Mouse (Mus musculus): ENCODE data around the gene Rpl14.
"Not testable (repeated sequence)": the region's sequence is repeated elsewhere in the genome, so short reads cannot be mapped to it uniquely, and the experiment has no call there.

The Rpl14 gene

GRCm38 (mm10) chr9:120570741-120571592 is at the start of gene Rpl14:
Gene Rpl14, plus strand, starts transcription at chr9:120571444.
- DNase-seq = peak; percentile 95

- DNase-seq = no peak
Observed at GRCm38 (mm10) chr9:120527270-120527669, 44.0 kb upstream of the Rpl14 start.

GRCm38 (mm10) chr9:120527919-120528318 is 43.3 kb upstream of the Rpl14 start:
- DNase-seq = no peak

GRCm38 (mm10) chr9:120528815-120529510 is 42.3 kb upstream of the Rpl14 start:
- no peak for DNase-seq

- DNase-seq = no peak
Observed at GRCm38 (mm10) chr9:120530471-120530870, 40.8 kb upstream of the Rpl14 start.

- DNase-seq = no peak
Observed at GRCm38 (mm10) chr9:120532062-120532461, 39.2 kb upstream of the Rpl14 start.

GRCm38 (mm10) chr9:120532691-120533090 is 38.6 kb upstream of the Rpl14 start:
- no peak for DNase-seq

GRCm38 (mm10) chr9:120533446-120533950 is 37.7 kb upstream of the Rpl14 start:
- not testable (repeated sequence) for DNase-seq

GRCm38 (mm10) chr9:120539662-120540251 is 31.5 kb upstream of the Rpl14 start, which contains the start of gene Entpd3:
Gene Entpd3, plus strand, starts transcription at chr9:120539818.
- DNase-seq = no peak

- DNase-seq = no peak
Observed at GRCm38 (mm10) chr9:120541411-120541810, 29.8 kb upstream of the Rpl14 start.

- DNase-seq = no peak
Observed at GRCm38 (mm10) chr9:120542241-120542640, 29.0 kb upstream of the Rpl14 start.

GRCm38 (mm10) chr9:120545994-120546393 is 25.2 kb upstream of the Rpl14 start:
- DNase-seq = no peak

GRCm38 (mm10) chr9:120546482-120546881 is 24.8 kb upstream of the Rpl14 start:
- DNase-seq = no peak

GRCm38 (mm10) chr9:120547026-120547668 is 24.1 kb upstream of the Rpl14 start:
- DNase-seq = no peak

GRCm38 (mm10) chr9:120550778-120551177 is 20.5 kb upstream of the Rpl14 start:
- no peak for DNase-seq

- no peak for DNase-seq
Observed at GRCm38 (mm10) chr9:120563590-120563989, 7.7 kb upstream of the Rpl14 start.

GRCm38 (mm10) chr9:120564247-120564646 is 7.0 kb upstream of the Rpl14 start:
- DNase-seq = no peak

- DNase-seq = no peak
Observed at GRCm38 (mm10) chr9:120566384-120566783, 4.9 kb upstream of the Rpl14 start.

GRCm38 (mm10) chr9:120568917-120569316 is 2.3 kb upstream of the Rpl14 start:
- DNase-seq = no peak

- no peak for DNase-seq
Observed at GRCm38 (mm10) chr9:120569721-120570333, 1.4 kb upstream of the Rpl14 start.

- no peak for DNase-seq
Observed at GRCm38 (mm10) chr9:120570334-120570725, 914 bp upstream of the Rpl14 start.

All from thymus, adult 18-20 months (tissue).